Mouse (Mus musculus) brain, embryonic 18.5 days (tissue): ENCODE results near the gene Smyd3.

ENCODE experiments used
- DNase-seq: peaks from one replicate; pipeline ENCODE4 v3.0.0-alpha.2; 2012; ENCODE audit warnings: low read depth, low spot score

Gene Smyd3

DNA sequence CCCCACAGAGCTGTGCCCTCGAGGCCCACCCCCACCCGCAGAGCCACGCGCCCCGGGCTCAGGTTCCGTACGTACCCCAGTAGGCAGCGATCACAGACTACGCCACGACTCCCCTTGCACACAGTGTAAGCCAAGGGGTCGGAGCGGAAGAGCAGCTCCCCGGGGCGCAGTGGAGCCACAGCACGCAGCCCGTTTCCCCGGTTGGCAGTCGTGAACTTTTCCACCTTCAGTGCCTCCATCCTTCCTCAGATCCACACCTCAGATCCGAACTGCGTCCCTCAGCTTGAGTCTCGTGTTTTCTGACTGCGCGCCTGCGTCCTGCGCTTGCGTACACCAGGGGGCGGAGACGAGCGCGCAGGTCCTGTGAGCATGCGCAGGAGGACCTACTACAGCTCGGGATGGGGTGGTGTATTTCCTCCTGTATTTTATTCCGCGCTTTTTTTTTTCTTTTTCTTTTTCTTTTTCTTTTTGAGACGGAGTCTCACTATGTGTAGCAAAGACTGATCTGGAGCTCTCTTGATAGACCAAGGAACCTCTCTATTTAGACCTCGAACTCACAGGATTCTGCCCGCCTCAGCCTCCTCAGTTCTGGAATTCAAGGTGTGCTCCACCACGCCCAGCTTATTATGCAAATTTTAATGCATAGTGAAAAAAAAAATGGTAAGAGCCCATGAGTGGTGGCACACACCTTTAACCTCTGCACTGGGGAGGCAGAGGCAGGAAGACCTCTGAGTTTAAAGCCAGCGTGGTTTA lies at the start of gene Smyd3:
Smyd3 (minus strand) TSS at position 329 of the 753 bp plus-strand sequence.
- peak; percentile 67 for DNase-seq

DNA sequence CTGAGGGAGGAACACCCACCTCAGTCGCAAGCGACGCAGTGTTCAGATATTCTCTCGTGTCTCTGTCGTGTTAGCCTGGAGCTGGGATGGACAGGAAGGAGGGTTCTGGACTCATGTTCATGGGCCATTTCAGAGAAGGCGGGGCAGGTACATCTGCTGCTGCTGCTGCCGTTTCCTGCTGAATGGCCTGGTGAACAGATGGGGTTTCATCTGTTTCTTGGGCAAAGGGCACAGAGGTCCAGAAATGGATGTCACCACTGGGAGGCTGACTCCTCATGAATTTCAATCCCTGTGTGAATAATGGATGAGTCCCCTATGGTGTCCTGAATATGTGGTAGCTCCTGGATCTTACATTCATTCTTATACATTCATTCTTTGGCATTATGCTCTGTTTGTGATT lies 49.7 kb upstream of the Smyd3 start:
- no peak for DNase-seq

DNA sequence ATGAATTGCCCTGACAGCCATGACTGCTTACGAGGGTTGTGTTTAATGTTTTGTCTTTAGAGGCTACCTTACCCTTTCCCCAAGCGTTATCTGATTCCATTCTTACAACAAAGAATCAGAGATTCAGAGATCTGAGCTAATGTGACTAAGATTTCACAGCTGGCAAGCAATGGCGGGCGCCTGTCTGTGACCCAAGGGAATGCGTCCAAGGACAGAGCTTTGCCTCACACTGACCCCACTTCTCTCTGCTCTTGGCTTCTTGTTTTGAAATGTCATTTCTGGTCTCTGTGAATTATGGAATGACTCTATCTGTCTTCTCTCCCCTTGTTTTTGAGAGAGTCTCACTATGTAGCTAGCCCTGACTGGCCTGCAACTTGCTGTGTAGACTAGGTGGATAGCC lies 46.1 kb upstream of the Smyd3 start:
- DNase-seq = no peak

DNA sequence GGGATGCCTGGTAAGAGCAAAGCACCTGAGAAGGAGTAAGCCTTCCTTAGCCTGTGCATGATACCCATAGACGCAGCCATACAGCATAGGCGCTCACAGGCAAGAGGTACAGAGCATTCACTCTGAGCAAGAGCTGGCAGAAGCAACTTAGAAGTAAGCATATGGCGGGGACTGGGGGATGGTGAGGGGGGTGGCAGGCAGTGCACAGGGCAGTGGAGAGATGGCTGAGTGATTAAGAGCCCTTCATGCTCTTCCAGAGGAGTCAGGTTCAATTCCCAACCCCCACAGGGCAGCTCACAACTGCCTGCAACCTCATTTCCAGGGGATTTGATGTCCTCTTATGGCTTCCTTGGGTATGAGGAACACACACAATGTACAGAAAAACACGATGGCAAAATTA lies 45.4 kb upstream of the Smyd3 start:
- no peak for DNase-seq

DNA sequence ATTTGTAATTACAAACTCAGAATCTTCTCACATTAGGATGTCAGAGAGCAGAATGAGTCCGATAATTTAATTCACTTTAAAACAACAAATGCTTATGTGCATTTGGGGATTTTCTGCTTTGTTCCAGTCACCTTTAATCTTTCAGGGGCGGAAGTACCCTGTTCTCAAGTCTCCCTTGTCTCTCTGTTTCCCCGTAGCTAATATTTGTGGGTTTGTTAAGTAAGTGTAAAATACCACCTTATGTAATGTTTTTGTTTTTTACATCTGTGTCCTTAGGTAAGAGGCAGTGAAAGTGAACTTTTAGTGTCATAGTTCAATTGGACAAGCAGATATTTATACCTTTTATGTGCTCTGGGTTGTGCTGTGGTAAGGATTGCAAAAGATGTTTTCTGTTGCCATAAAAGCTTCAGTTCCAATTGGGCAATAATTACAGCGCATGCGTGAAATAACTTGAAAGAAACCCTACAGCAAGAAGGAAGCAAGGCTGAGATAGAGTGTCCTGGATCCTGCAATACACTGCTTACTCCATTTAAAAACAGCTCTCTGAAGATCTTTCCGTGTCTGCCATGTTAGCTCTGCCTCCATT lies 43.1 kb upstream of the Smyd3 start:
- DNase-seq = no peak

DNA sequence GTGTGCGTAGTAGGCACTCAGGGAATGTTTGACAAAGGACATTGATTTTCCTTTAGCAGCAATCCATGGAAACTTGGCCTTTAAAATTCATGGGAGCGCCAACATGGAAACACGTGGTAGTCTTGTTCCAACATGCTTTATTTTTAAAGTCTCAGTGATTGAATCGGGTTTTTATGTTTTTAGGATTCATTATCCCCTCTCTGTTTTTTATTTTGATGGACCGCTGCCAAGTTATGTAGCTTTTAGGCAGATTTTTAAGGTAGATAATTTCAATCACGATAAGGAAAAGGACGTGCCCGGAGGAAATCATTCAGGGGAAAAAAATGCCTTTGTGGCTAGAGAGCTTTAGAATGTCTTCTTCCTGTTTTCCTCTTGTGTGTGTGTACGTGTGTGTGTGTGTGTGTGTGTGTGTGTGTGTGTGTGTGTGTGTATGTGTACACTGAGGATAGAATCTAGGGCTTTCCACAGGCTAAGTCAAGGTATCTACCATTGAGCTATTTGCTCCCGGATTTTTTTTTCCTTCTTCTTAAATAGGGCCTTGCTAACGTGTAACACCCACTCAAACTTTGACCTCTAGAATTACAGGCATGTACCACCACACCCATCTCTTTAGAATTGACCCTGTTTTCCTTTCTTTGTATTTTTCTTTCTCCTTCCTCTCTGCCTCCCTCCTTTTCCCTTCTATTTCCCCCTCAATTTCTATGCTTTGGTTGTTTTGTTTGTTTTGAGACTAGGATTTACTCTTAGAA lies 41.8 kb upstream of the Smyd3 start:
- no peak for DNase-seq

DNA sequence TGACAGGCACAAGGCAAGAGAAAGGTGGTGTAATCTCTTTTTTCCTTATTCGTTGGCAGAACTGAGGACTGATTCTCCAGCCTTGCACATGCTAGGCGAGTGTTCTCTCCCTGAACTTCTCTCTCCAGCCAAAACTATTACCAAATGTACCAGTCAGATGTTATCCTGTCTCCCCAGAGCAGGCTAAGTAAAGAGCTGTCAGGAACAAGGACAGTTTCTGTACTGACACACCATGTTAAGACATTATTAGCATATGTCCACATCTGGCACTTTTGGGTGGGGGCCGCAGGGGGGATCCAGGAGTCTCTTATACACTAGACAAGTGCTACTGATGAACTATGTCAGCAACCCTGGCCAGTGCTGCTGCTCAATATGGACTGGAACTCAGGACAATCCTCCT lies 39.1 kb upstream of the Smyd3 start:
- DNase-seq = no peak

DNA sequence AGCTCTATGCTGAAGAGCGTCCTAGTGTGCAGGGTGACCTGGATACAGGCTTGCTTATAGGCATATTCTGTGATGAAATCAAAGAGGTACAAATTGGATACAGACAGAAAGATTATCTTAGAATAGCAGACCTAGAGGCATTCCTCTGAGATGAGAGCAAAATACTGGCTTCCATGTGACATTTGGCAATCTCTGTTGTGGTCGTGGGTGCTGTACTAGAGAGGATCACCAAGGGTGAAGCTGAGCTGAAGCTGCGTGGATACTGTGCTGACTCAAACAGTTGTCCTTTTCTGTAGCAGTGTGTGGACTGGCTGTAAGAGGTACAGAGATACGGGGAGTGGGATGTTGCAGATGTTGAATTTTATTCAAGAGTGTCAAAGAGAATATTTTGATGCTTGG lies 36.1 kb upstream of the Smyd3 start:
- no peak for DNase-seq

DNA sequence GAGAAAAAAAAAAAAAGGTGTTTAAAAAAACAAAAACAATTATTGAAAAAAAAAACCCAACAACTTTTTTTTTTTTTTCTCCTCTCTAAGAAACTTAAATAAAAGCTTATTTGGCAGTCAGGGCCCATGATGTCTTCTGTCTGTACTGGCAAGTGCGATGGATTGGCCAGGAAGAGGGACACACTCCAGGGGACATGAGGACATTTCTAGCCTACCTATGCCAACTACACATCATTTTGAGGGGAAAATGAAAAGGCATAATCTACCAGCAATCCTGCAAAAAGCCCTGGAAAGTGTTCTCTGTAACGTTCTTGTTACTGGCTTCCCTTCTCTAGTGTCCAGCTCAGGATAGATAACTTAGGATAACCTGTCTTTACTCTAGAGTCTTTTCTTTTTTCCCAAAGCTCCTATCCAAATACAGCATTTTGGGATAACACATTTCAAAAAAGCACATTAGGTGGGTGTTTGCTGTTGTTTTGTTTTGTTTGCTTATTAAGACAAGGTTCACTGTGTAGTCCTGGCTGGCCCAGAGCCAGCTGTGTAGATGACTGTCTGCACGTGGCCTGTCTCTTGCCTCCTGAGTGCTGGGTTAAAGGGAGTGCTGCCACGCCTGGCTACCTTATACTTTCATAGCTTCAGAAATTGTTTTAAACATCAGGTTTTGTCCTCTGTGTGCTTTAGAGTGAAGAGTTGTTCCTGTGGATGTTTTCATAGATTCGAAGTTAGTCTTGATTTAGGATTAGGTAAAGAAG lies 35.5 kb upstream of the Smyd3 start:
- DNase-seq = no peak

DNA sequence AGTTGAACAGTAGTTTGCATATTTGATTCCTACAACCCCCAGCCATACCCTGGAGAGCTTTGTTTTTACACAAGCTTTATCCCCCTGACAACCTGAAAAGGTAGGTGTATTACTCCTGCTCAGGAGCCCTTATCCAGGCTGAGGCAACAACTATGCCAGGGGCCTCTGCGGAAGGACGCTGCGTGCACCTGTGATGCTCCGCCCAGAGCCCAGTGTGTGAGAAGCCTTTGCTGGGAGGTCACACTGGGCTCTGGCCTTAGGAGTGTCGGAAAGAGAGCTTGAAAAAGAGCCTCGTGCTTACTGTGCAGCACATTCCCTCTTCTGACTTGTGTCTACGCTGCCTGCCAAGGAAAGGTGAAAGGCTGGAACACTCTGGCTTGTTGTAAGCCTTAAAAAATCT lies 34.9 kb upstream of the Smyd3 start:
- no peak for DNase-seq

DNA sequence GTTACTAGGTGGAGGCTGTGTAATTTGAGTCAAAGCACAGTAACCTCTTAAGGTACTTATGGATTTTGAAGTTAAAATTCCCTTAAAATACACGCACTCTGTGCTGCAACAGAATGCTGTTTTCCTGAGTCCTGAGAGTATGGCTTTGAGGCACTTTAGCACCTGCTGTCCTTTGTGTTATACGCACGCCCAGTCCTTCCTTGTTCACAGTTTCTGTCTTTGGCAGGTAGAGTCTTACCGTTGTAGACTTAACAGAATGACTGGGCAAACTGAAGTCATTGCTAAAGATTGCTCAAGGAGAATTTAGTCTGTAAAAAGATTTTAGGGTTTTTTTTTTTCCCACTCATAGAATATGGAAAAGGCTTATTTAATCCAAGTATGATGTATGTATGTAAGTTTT lies 34.1 kb upstream of the Smyd3 start:
- no peak for DNase-seq

DNA sequence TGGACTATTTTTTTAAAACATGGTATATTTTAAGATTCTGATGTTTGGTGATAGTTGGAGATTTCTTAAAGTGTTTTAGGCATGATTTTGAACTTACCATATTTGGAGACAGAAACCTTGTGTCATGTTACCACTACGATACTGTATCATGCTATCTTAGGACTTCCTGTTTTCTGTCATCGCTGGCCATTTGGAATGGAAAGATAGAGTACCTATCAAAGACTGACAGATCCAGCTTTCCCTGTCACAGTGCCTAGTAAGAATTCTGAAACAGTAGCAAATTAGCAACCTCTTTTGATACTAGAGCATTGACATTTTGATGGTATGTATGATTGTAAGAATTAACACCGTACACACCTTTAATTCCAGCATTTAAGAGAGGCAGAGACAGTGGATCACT lies 33.5 kb upstream of the Smyd3 start:
- no peak for DNase-seq

DNA sequence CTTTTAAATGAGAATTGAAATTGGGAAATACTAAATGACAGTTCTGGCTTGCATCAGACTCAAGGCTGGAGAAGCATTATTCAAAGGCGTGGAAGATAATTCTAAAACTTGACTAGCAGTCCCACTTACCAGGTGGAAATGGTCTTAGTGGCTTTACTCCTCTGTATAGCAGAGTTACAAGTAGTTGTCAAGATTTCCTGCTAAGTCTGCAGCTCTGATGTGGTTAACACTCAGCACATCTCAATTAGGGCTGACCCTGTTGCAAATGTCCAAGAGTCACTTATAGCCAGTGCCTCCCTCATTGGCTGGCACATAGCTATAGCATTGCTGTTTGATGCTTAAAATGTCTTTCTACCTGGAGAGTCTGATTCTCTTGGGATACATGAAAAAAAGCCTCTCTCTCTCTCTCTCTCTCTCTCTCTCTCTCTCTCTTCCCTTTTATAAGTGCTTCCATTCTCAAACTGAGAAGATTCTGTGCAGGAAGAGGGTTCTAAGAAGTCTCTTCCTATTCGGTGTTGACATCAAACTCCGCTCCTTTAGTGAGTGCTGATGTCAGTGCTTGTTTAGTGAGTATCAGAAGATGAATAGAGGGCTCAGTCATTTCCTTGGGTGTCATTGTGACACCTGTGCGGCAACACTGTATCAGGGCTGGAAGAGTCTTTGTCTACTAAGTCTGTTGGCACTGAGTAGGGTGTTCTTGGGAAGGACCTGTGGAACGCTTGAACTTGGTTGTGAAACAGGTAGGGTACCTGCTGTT lies 31.3 kb upstream of the Smyd3 start:
- DNase-seq = no peak

DNA sequence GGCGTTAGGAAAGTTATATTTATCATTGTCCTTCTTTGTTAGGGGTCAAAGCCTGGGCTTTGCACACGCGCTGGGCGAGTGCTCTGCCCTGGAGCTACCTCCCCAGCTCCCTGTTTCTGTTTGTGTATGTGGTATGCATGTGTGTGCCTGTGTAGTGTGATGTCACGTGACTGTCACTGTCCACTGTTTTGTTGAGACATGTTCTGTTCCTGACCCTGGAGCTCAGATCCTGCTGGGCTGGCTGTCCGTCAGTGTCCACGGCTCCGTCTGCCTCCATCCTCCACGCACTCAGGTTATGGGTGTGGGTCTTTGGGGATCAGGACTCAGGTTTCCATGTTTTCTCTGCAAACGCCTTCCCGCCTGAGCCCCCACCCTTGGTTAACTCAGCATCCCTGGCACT lies 30.4 kb upstream of the Smyd3 start:
- no peak for DNase-seq

DNA sequence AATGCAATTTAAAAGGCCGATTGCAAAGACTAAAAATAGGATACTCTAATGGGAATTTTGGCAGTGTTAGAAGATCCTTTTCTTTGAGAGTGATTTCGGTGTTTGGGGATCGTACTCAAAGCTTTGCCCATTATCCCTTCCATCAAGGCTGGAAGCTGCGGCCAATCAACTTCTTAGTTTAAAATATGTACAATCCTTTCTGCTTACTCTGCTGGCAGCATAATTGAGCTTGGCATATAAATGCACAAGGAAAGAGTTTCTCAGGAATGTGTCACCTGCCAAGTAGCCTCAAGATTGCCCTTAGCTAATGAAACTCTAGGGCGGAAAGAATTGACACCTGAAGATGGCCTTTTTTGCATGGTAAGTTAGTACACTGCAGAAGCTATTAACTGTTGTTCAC lies 29.3 kb upstream of the Smyd3 start:
- no peak for DNase-seq

DNA sequence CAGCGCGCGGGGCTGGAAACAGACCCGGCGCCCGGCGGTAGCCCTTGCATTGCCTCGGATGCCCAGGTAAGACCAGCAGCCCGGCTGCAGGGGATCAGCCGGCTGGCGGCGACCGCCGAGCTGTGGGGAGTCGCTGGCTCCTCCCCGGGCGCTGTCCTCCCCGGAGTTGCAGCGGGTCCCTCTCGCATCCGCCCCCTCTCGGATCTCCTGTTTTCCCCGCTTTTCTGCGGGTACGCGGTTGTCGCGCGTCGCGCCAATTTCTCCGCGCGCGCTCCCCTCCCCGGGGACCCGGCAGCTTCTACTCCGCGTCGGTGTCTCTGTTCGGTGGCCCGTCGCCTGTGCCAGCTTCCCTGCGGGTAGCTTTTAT lies 28.7 kb upstream of the Smyd3 start:
- peak; percentile 12 for DNase-seq

DNA sequence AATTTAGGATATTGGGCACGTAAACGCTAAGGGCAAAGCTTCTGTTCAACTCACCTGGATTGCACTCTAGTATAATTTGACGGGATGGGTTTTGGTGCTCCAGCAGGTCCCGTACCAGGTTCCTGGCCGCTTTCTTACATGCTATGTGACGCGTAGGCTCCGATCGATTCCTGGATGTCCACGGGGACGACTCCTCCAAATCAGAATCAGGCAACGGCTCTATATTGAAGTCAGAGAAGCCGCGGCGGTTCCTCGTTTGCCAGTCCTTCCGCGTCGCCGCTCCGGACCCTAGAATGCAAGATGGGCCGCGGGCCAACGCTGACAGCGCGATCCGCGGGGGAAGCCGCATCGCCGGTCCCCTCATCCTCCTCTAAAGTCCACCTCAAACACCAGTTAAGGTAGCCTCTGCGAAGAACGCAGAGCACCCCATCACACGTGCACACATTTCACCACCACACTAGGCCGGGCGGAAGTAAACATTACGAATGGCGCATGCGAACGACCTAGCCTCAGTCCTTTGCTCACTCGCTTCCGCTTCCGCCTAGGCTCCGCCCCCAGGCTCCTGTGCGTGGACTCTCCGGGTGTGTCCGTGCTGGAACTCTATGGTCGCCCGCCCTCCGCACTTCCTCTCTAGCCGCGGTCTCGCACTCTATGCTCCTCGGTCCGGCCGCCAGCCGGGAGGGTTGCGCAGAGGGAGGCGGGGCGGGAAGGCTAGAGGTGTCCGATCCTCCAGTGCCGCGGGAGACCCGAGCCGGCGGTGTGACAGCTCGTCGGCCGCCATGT lies 28.1 kb upstream of the Smyd3 start, which contains the start of the genes Tfb2m and Cnst:
Tfb2m (minus strand) TSS at position 500 of the 783 bp plus-strand sequence.
Cnst (plus strand) TSS at position 603 of the 783 bp plus-strand sequence.
- peak; percentile 95 for DNase-seq

DNA sequence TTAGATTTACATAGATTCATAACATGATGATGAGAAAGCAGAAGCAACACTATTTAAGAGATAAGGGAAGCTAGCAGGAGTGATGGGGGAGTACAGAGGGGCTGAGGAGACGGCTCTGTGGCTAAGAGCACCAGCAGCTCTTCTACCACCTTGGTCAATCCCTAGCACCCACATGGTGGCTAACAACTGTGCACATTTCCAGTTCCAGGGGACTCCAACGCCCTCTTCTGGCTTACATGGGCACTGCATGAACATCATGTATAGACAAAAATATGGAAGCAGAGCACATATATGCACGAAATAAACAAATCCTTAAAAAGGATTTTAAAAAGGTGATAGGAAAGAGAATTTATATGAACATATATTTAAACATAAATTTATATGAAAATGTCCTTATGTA lies 23.7 kb upstream of the Smyd3 start:
- DNase-seq = no peak

DNA sequence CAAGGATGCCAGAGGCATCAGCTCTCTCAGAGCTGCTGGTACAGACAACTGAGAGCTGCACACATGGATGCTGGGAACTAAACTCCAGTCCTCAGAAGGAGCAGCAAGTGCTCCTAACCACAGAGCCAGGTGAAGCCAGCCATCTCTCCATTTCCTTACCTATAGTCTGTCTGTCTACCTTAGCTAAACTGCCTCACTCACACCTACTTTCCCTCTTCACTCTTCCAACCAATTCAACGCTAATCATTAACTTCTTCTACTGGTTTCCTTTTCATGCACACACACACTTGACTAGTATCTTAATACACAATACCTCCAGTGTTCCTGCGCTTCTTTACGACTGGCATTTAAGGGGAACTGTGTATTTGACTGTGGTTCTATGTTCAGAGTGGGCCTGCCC lies 22.0 kb upstream of the Smyd3 start:
- DNase-seq = no peak

DNA sequence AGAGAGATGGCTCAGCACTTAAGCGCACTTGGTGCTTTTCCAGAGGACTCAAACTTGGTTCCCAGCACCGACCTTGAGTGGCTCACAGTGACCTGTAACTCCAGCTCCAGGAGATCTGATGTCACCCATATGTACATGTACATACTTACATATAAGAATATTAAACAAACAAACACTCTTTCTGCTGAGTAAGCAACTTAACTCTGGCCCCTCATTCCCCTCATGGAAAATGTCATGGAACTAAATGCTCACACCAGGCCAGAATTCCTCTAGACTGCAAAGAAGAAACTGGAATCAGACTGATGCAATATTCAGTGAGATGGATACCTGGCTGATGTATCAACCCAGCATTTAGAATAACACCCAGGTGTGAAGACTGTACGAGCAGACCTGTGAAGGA lies 21.2 kb upstream of the Smyd3 start:
- no peak for DNase-seq

DNA sequence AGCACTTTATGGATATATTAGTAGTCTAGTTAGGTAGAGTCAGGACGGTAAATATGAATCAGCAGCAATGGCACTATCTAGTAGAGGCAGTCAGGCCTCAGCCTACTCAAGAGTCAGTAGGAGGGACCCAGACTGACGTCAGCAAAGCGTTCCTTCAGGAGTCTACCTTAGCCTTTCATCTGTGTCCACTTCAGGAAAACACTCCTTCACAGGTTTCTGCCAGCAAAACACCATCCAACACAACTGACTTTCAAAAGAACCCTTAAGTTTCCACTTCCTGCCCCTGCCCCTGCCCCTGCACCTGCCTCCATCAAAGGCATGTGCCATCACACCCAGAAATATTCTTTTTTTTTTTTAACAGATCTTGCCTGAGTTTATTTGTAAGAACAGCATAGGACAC lies 2.1 kb upstream of the Smyd3 start:
- no peak for DNase-seq
